Mouse (Mus musculus) heart, adult 2 months (tissue): ENCODE measurements around the gene Cenpl.

ENCODE experiments used
- CTCF ChIP-seq: fragments of 200-600 bp; IDR thresholded peaks from 2 replicates; pipeline ENCODE4 v1.8.1; 2022; ENCODE audit warnings: antibody characterized with exemption, mild to moderate bottlenecking, moderate library complexity
- EP300 ChIP-seq: fragments of 200-500 bp; IDR thresholded peaks from 2 replicates; pipeline ENCODE4 v1.6.1; 2011; ENCODE audit warnings: low read depth, low read length, control low read depth; ENCODE audit not compliant: insufficient read depth
- POLR2A ChIP-seq: fragments of 200-500 bp; IDR thresholded peaks from 2 replicates; pipeline ENCODE4 v1.6.1; 2011; ENCODE audit warnings: mild to moderate bottlenecking, low read depth, low read length, control low read depth; ENCODE audit not compliant: insufficient read depth

GRCm38 (mm10) chr1:161076238-161076637 lies 5.7 kb downstream of the Cenpl start:
- TF ChIP-seq POLR2A, result no peak
- TF ChIP-seq CTCF, result no peak
- TF ChIP-seq EP300, result no peak
